Mouse (Mus musculus): ENCODE data around the gene S100a1. TPM values are rescaled to one million over a fixed set of nuclear protein-coding genes. Genes with fewer than 3 reads are reported as not detected.

S100a1 gene
- polyA plus RNA-seq, 1 experiment from 2014 or later: 386 TPM

GRCm38 (mm10) chr3:90497597-90497996 is 16.6 kb downstream of the S100a1 start:
- ATAC-seq (ENCODE audit: low FRiP score, low TSS enrichment): no peak

GRCm38 (mm10) chr3:90495850-90496525 is 18.2 kb downstream of the S100a1 start:
- no peak overlapping the region for H3K4me2 ChIP-seq (replicated peaks; ENCODE audit: low read depth)
- peaks cover 15% of the 10 kb centered on the region; the same call in 1 of the 2 replicates for H3K36me3 ChIP-seq (ENCODE audit: control insufficient read depth, insufficient read depth, low read length)
- TF ChIP-seq EP300 (optimal IDR thresholded peaks at IDR 0.05) (no peak), CTCF (IDR thresholded peaks at IDR 0.05; ENCODE audit: low read depth) (no peak)
- H3K27ac ChIP-seq (replicated peaks): 0 out of 2 replicates have a peak overlapping the region, but pooled peaks have one; percentile 9
- H3K27me3 ChIP-seq (ENCODE audit: control insufficient read depth, insufficient read depth, low read length): no peaks in the 10 kb centered on the region
- no peak overlapping the region for H3K9ac ChIP-seq (ENCODE audit: low read length)
- WGBS: 87% methylated on average over 7 of the region's 7 CpGs
- ATAC-seq (ENCODE audit: low FRiP score, low TSS enrichment): no peak
- no peak overlapping the region for H3K4me3 ChIP-seq (ENCODE audit: low read depth, low read length)
- DNase-seq (ENCODE audit: low spot score): no peak
- H3K4me1 ChIP-seq (replicated peaks; ENCODE audit: control insufficient read depth, insufficient read depth): no peaks in the 10 kb centered on the region
- no peaks in the 10 kb centered on the region for H3K9me3 ChIP-seq (ENCODE audit: control insufficient read depth, low read length)

More at GRCm38 (mm10) chr3:90497597-90497996, 16.6 kb downstream of the S100a1 start:
- H3K27ac ChIP-seq (replicated peaks): no peak overlapping the region
- H3K27me3 ChIP-seq (ENCODE audit: control insufficient read depth, insufficient read depth, low read length): no peaks in the 10 kb centered on the region
- no peak overlapping the region for H3K9ac ChIP-seq (ENCODE audit: low read length)
- no peak overlapping the region for H3K4me3 ChIP-seq (ENCODE audit: low read depth, low read length)
- no peak for DNase-seq (ENCODE audit: low spot score)
- no peak overlapping the region for H3K4me2 ChIP-seq (replicated peaks; ENCODE audit: low read depth)
- TF ChIP-seq CTCF (IDR thresholded peaks at IDR 0.05; ENCODE audit: low read depth) (no peak), EP300 (optimal IDR thresholded peaks at IDR 0.05) (no peak)
- no peaks in the 10 kb centered on the region for H3K9me3 ChIP-seq (ENCODE audit: control insufficient read depth, low read length)
- no peaks in the 10 kb centered on the region for H3K4me1 ChIP-seq (replicated peaks; ENCODE audit: control insufficient read depth, insufficient read depth)
- H3K36me3 ChIP-seq (ENCODE audit: control insufficient read depth, insufficient read depth, low read length): peaks cover 22% of the 10 kb centered on the region; the same call in 1 of the 2 replicates

- DNase-seq (ENCODE audit: low spot score): no peak
- WGBS: 40% methylated on average over 4 of the region's 4 CpGs
- Histone ChIP-seq H3K4me3 (ENCODE audit: low read depth, low read length) (no peak overlapping the region), H3K9me3 (ENCODE audit: control insufficient read depth, low read length) (no peaks in the 10 kb centered on the region), H3K4me2 (replicated peaks; ENCODE audit: low read depth) (no peak overlapping the region), H3K9ac (ENCODE audit: low read length) (no peak overlapping the region), H3K27me3 (ENCODE audit: control insufficient read depth, insufficient read depth, low read length) (no peaks in the 10 kb centered on the region), H3K4me1 (replicated peaks; ENCODE audit: control insufficient read depth, insufficient read depth) (no peaks in the 10 kb centered on the region; the same call in 1 of the 2 replicates), H3K36me3 (ENCODE audit: control insufficient read depth, insufficient read depth, low read length) (peaks cover 14% of the 10 kb centered on the region; the same call in 1 of the 2 replicates), H3K27ac (replicated peaks) (no peak overlapping the region)
- ATAC-seq (ENCODE audit: low FRiP score, low TSS enrichment): no peak
- TF ChIP-seq EP300 (optimal IDR thresholded peaks at IDR 0.05) (no peak), CTCF (IDR thresholded peaks at IDR 0.05; ENCODE audit: low read depth) (no peak)
These were observed 20.2 kb downstream of the S100a1 start for GRCm38 (mm10) chr3:90493831-90494540.

GRCm38 (mm10) chr3:90491350-90491749 is 22.8 kb downstream of the S100a1 start:
- H3K27ac ChIP-seq (replicated peaks): no peak overlapping the region
- peaks cover 2% of the 10 kb centered on the region; the same call in 1 of the 2 replicates for H3K36me3 ChIP-seq (ENCODE audit: control insufficient read depth, insufficient read depth, low read length)
- H3K27me3 ChIP-seq (ENCODE audit: control insufficient read depth, insufficient read depth, low read length): no peaks in the 10 kb centered on the region
- no peak overlapping the region for H3K4me3 ChIP-seq (ENCODE audit: low read depth, low read length)
- H3K9ac ChIP-seq (ENCODE audit: low read length): no peak overlapping the region
- H3K4me1 ChIP-seq (replicated peaks; ENCODE audit: control insufficient read depth, insufficient read depth): no peaks in the 10 kb centered on the region; the same call in 1 of the 2 replicates
- H3K4me2 ChIP-seq (replicated peaks; ENCODE audit: low read depth): no peak overlapping the region
- DNase-seq (ENCODE audit: low spot score) (no peak), ATAC-seq (ENCODE audit: low FRiP score, low TSS enrichment) (peak; percentile 27; the same call in 1 of the 2 replicates)
- H3K9me3 ChIP-seq (ENCODE audit: control insufficient read depth, low read length): no peaks in the 10 kb centered on the region
- TF ChIP-seq CTCF (IDR thresholded peaks at IDR 0.05; ENCODE audit: low read depth) (peak; percentile 63), EP300 (optimal IDR thresholded peaks at IDR 0.05) (no peak)
- 38% methylated on average over 2 of the region's 2 CpGs for WGBS

- Histone ChIP-seq H3K9me3 (ENCODE audit: control insufficient read depth, low read length) (no peaks in the 10 kb centered on the region), H3K36me3 (ENCODE audit: control insufficient read depth, insufficient read depth, low read length) (peaks cover 2% of the 10 kb centered on the region; the same call in 1 of the 2 replicates), H3K9ac (ENCODE audit: low read length) (peak within 1 kb of the TSS; percentile 87), H3K27me3 (ENCODE audit: control insufficient read depth, insufficient read depth, low read length) (no peaks in the 10 kb centered on the region), H3K4me3 (ENCODE audit: low read depth, low read length) (peak within 1 kb of the TSS; percentile 64), H3K4me1 (replicated peaks; ENCODE audit: control insufficient read depth, insufficient read depth) (no peaks in the 10 kb centered on the region; the same call in 1 of the 2 replicates), H3K4me2 (replicated peaks; ENCODE audit: low read depth) (peak within 1 kb of the TSS; percentile 64), H3K27ac (replicated peaks) (peak within 1 kb of the TSS; percentile 85)
- TF ChIP-seq EP300 (optimal IDR thresholded peaks at IDR 0.05) (no peak), CTCF (IDR thresholded peaks at IDR 0.05; ENCODE audit: low read depth) (peak; percentile 89)
- DNase-seq (ENCODE audit: low spot score) (peak; percentile 98), ATAC-seq (ENCODE audit: low FRiP score, low TSS enrichment) (peak; percentile 98)
- WGBS: under 1% methylated on average over 37 of the region's 37 CpGs
These were observed 23.4 kb downstream of the S100a1 start, which contains the start of gene Snapin for GRCm38 (mm10) chr3:90490696-90491256. Snapin (minus strand) TSS chr3:90491033.

Data from stomach, postnatal 0 days (tissue).